Mouse (Mus musculus): ENCODE data around the gene Gm3238.
"Not testable (repeated sequence)": the region's sequence is repeated elsewhere in the genome, so short reads cannot be mapped to it uniquely, and the experiment has no call there.

The Gm3238 gene

GRCm38 (mm10) chr10:77741924-77742688, 29.0 kb downstream of the Gm3238 start, which contains the start of gene Gm18596:
Gm18596 (minus strand) TSS chr10:77742638.
- DNase-seq: not testable (repeated sequence)

- DNase-seq: no peak
These were observed 32.2 kb downstream of the Gm3238 start for GRCm38 (mm10) chr10:77738929-77739328.

GRCm38 (mm10) chr10:77735928-77736327, 35.2 kb downstream of the Gm3238 start:
- DNase-seq: no peak

GRCm38 (mm10) chr10:77729241-77729640, 41.9 kb downstream of the Gm3238 start:
- peak; percentile 22 for DNase-seq

GRCm38 (mm10) chr10:77728280-77728679, 42.8 kb downstream of the Gm3238 start:
- DNase-seq: no peak

GRCm38 (mm10) chr10:77726186-77726585, 44.9 kb downstream of the Gm3238 start, which contains the start of gene Gm10100:
Gm10100 (plus strand) TSS chr10:77726486.
- DNase-seq: no peak

- no peak for DNase-seq
These were observed 46.3 kb downstream of the Gm3238 start for GRCm38 (mm10) chr10:77724855-77725254.
